Mouse (Mus musculus): ENCODE data around the gene Fkbp14.

The Fkbp14 gene

GRCm38 (mm10) chr6:54588212-54588611 is 8.9 kb downstream of the Fkbp14 start:
- in situ Hi-C loops (cut with MseI, MboI): no loop called here

DNA sequence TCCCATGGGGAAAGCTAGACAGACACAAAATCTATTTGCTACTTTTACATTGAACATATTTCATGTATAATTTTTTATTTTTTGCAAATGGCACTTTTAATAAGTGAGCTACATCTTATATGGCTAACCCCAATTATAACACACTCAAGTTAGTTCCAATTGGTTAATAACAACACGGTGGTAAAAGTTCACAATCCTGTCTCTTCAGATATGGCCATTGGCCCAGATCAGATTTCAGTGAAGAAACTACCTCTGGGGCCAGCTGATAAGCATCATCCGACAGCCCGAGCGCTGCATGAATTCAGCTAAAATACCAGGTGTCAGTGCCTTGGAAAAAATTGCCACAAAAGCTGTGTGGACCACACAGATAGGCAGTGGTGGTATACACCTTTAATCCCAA is 9.4 kb downstream of the Fkbp14 start:
- in situ Hi-C loops (cut with MseI, MboI): no loop called here

DNA sequence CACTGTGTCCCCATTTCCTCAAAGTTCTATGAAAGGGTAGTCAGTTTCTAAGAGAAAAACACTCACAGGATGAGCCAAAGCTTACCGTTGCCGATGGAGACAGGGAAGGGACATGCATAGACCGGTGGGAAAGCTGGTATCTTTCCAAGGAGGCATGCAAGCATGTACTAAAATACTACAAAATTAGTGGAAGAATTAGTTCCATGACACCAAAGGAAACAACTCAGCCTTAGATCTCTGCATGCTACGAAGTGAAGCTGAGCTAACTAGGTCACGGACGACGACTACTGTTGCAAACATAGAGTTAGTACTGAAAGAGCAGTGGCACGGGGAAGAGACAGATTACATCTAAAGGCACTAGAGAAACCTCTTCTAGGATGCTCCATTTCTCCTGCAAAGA is 10.2 kb downstream of the Fkbp14 start:
- in situ Hi-C loops (cut with MseI, MboI): no loop called here

GRCm38 (mm10) chr6:54586175-54586574 is 10.9 kb downstream of the Fkbp14 start:
- in situ Hi-C loops (cut with MseI, MboI): no loop called here

- in situ Hi-C loops (cut with MseI, MboI): no loop called here
Measured at GRCm38 (mm10) chr6:54573218-54573955, 23.7 kb downstream of the Fkbp14 start.

DNA sequence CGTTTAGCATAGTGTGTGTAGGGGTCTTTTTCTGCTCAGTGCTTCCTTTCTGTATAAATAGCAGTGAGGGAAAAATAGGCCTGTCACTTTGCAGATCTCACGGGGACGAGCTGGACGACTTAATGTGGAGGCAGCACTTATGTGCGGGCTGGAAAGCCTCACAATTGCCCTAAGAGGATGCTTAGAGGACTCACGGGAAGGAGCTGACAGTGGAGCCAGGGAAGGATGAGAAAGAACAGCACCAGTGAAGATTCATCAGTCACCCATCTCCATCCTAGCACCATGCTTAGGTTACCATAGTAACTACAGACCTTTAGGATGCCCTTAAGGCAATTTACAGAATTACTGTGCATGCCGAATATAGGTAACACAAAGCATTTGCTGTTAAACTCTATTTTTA is 27.3 kb downstream of the Fkbp14 start:
- in situ Hi-C loops (cut with MseI, MboI): no loop called here

- in situ Hi-C loops (cut with MseI, MboI): no loop called here
Measured at GRCm38 (mm10) chr6:54566546-54566919, 30.6 kb downstream of the Fkbp14 start.

- in situ Hi-C loops (cut with MseI, MboI): no loop called here
Measured at GRCm38 (mm10) chr6:54565665-54566545, 31.2 kb downstream of the Fkbp14 start, which contains the start of gene Scrn1. TSS of gene Scrn1 (minus strand) at chr6:54566489.

DNA sequence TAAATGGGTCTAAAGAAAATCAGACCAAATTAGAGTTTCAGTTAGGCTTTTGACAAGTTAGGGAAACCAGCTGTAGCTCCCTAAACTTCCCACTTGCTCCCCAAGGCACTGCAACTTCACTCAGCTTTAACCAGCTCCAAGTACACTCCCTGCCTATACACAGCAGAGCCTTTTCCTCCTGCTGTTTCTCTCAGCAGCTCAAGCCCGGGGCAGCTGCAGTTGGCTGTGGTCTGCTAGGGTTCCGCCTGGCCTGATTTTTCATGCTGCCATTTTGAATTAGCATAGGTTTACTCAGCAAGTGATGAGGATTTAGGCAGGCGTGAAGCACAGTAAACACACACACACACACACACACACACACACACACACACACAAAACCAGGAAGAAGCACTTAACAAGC is 32.1 kb downstream of the Fkbp14 start:
- in situ Hi-C loops (cut with MseI, MboI): no loop called here

- in situ Hi-C loops (cut with MseI, MboI): no loop called here
Measured at GRCm38 (mm10) chr6:54564506-54564991, 32.6 kb downstream of the Fkbp14 start.

DNA sequence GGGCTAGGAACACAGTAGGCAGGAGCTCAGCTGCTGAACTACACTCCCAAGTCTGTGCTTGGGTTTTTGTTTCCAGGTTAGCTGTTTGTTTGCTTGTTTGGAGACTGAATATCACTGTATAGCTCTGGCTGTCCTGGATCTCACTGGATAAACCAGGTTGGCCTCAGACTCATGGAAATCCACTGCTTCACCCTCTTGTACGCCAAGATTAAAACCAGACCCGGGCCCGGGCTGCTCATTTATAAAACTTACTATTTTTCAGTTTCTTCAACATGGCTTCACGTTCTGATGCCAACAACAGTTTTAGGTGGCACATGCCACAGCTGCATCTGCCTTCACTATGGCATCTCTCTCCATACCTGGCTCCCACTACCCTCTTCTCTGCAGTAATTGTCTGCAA is 33.5 kb downstream of the Fkbp14 start:
- in situ Hi-C loops (cut with MseI, MboI): no loop called here

- in situ Hi-C loops (cut with MseI, MboI): no loop called here
Measured at GRCm38 (mm10) chr6:54562018-54562809, 34.9 kb downstream of the Fkbp14 start.

DNA sequence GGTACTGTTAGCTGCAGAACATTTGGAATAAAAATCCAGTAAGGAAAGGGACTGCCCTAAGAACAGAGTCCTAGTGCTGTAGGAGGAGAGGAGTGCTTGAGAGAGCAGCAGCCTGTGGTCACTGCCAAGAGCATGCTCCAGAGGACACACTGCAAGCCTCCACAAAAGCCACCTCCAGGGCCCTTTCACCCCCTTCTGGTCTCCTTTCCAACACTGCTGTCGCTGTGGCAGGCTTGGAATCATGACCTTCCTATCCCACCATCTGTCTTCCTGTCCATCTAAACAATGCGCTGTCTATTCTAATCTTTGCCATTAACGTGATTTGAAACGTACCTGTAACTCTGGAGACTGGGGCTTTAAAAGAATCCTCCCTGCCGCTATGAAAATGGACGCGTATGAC is 38.6 kb downstream of the Fkbp14 start:
- in situ Hi-C loops (cut with MseI, MboI): no loop called here

DNA sequence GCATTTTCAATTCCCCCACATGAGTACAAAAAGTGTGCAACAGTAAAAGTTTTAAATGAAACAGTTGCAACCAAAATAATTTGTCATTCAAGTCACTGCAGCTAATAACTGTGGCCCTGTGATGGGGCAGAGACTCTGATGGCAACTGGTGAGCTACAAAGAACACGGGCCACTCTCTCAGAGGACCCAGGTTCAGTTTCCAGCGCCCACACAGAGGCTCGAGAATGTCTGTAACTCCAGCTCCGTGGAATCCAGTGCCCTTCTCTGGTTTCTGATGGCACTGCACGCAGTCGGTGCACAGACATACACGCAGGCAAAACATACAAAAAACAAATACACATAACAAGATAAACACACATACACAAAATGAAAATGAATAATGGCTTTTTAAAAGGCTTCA is 39.4 kb downstream of the Fkbp14 start:
- in situ Hi-C loops (cut with MseI, MboI): no loop called here

DNA sequence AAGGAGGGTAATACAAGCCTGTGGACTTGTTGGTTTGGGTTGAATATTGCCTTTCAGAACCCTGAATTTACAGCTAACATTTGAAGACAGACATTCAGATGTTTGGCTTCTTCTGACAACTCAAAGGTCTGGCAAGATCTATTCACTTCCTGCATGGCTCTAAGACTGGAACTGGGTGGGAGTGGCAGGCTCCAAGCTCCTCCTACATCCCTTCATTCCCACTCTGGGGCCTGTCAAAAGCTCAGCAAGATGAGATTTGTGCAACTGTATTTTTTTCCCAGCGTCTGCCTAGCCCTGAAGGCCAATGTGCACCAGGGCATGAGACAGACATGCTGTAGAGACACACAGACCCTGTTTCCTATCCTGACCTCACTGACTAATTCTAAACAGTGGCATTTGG is 41.3 kb downstream of the Fkbp14 start:
- in situ Hi-C loops (cut with MseI, MboI): no loop called here

DNA sequence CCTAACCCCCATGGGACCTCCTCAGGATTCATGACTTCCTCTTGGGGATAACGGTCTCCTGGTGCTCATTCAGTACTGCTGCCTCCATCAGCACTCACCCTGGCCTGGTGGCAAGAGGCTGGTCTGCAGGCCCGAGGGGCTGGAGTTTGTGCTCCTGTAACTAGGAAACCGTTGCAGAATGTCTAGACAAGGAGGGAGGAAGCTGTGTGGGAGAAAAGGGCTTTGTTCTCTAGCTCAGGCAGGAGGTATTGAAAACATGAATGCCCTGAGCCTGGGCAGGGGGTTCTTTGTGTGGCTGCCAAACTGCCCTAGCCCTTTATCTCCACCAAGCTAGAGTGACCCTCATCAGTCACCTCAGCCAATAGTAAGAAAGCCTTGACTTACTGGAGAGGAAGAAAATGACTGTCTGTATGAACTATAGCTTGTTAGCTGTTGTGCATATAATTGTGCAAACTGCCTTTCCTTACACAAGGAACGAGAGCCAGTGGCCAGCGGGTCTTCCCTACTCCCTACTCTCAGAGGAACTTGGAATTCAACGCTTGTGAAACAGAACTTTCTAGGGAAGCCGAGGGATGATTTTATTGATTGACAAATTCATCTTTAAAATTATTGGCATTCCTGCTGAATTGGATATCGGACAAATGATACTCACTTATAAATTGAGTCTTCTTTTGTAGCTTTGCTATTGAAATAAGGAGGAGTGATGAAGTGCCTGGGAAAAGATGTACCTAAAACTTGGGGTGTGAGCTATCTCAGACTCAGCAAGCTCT is 42.6 kb downstream of the Fkbp14 start:
- in situ Hi-C loops (cut with MseI, MboI): no loop called here

- in situ Hi-C loops (cut with MseI, MboI): no loop called here
Measured at GRCm38 (mm10) chr6:54553632-54554031, 43.5 kb downstream of the Fkbp14 start.

DNA sequence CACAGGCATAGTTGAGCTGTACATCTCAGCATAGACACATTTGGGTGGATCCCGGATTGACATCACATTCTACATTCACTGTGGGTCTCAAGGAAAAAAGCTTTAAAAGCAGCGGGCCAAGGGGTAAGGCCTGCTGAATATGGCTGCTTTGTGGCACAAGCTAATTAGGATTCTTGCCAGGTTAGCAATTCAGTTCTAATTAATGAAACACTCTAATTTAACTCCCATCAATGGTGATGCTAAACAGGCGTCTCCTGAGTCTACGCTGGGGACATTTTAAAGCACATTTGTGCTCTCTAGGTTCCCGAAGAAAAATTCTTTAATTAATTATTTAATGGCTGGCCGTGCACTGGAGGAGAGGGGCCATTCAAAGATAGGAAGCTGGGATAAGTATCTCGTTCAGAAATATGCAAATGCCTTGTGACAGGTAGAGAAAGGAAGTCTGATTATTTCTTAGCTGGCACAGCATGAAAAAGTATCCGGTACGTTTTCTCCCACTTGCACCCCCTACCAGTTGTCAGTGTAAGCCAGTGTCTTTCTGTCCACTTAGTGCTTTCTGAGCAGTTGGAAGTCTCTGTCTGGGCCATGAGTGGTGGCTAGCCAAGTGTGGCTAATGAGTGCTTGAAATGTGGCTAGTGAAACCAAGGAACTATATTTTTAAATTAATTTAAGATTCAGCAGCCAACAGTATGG is 44.2 kb downstream of the Fkbp14 start:
- in situ Hi-C loops (cut with MseI, MboI): no loop called here

DNA sequence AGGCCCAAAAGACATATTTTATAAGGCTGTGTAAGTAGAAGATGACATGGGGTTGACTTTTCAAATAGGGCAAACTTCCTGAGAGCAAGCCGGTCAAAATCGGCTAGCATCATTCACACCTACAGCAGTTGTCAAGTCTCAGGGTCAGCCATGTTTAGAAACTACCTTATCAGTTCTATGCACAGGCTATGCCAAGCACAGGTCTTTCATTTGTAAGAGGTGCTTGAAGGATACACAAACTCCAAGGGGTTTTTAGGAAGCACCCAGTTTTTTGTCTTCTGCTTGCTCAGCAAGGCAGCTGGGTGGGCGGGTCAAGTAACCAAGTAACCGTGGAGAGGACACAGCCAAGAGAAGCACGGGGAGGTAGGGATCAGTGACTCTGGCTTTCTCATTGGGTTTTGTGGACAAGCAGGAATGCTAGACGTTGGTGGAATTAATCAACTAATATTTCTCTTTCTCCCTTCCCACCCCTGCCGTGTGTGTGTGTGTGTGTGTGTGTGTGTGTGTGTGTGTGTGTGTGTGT is 46.2 kb downstream of the Fkbp14 start:
- in situ Hi-C loops (cut with MseI, MboI): no loop called here

- in situ Hi-C loops (cut with MseI, MboI): no loop called here
Measured at GRCm38 (mm10) chr6:54549311-54549710, 47.8 kb downstream of the Fkbp14 start.
